Mouse (Mus musculus) layer of hippocampus, postnatal 14 days (tissue): ENCODE measurements around the gene Tekt4. TPM values are rescaled to one million over a fixed set of nuclear protein-coding genes. Genes with fewer than 3 reads are reported as not detected.

Source experiments
- DNase-seq, 2 experiments: peaks; one replicate each; pipeline ENCODE4 v3.0.0; 2021 to 2022; ENCODE audit warnings: low spot score in 2 of 2, mixed read lengths in 1 of 2
- long read RNA-seq, 2 experiments: library from polyadenylated mRNA; stranded (forward); transcript quantifications; one replicate each; pipeline ENCODE4 v2.0.0; 2021
- total RNA-seq, 2 experiments: library from RNA; stranded (reverse); gene quantifications; 2 replicates each; pipeline ENCODE4 v1.2.3; 2021

The Tekt4 gene
- total RNA-seq = 1 to 10 TPM; 3.3 to 4.6 TPM
- long read RNA-seq, experiment 1, partial matches to known transcripts = 0 of 5 reads
- long read RNA-seq, experiment 1, other reads (novel, unspliced or antisense) = 3 of 5 reads
- long read RNA-seq, experiment 2, partial matches to known transcripts = 1 of 6 reads
- long read RNA-seq, experiment 2, other reads (novel, unspliced or antisense) = 3 of 6 reads

- peak in 1 of 2 experiments; percentile 60 for DNase-seq
These were observed at the start of gene Tekt4 for GRCm38 (mm10) chr17:25454272-25454671. Gene Tekt4 (plus strand): TSS chr17:25454615.

DNA sequence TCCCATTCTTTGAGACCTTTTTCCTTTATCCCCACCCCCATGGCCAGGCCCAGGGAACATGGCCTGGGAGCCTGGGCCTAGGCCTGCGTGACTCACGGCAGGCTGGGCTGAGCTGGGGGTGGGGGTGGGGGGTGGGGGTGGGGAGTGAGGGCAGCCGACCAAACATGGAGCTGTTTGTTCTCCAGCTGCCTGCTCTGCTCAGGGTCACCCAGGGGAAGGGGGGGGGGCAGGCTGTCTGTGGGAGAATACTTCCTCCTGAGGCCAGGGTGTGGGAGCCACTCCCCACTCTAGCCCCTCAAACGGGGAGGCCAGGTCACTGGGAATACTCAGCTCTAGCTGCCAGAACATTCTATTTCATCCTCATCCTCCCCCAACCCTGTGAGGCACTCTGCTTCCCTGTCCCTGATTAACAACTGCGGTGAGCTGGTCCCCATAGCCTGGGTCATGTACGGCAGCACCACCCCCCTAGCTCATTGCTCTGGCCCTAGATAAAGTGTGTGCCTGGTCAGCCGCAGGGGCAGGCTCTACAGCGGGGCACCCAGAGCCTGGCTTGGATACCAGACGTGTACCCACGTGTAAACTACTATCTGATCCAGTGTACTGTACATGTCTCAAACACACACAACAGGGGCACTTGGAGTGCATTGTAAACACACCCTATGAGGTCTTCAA, 49.1 kb upstream of the Tekt4 start:
- DNase-seq = no peak

- peak; percentile 48 to 71 for DNase-seq
These were observed 48.4 kb upstream of the Tekt4 start for GRCm38 (mm10) chr17:25406011-25406441.

DNA sequence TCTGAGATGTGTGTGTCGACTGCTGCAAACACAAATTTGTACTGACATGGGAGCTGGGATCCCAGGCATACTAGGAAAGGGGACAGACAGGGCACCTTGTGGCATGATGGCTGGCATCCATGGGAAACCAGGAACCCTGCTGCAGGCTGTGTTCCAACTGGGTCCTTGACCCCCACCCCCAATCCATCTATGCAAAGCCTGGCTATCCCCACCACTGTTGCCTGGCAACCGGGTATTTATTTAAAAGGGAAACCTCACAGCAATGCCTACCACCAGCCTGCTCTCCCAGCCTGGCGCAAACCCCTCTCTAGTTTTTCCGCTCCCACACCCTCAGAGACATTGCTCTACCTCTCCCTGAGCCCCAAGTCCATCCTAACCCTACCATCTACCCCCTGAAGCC, 47.1 kb upstream of the Tekt4 start:
- no peak for DNase-seq

GRCm38 (mm10) chr17:25408302-25408999, 46.0 kb upstream of the Tekt4 start:
- no peak for DNase-seq

- no peak for DNase-seq
These were observed 44.8 kb upstream of the Tekt4 start for GRCm38 (mm10) chr17:25409621-25410020.

DNA sequence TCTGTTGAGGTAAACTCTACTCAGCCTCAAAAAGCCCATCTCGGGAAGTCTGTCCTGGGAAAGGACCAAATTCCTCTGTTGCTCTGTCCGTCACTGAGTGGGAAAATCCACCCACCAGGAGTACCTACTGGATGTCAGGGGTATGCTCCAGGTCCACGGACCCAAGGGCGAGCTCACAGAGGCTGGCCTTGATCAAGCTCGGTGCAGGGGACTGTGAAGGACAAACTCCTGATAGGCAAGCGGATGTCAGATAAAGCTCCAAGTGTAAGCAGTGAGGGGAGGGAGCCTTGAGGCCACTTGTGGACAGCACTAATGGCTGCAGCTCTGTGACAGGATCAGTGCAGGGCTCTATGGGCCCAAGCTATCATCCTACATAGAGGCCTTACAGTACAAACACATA, 44.2 kb upstream of the Tekt4 start:
- DNase-seq = no peak

- DNase-seq = no peak
These were observed 43.6 kb upstream of the Tekt4 start for GRCm38 (mm10) chr17:25410786-25411185.

- DNase-seq = no peak
These were observed 43.2 kb upstream of the Tekt4 start for GRCm38 (mm10) chr17:25411251-25411650.

- no peak for DNase-seq
These were observed 40.2 kb upstream of the Tekt4 start for GRCm38 (mm10) chr17:25414209-25414608.

DNA sequence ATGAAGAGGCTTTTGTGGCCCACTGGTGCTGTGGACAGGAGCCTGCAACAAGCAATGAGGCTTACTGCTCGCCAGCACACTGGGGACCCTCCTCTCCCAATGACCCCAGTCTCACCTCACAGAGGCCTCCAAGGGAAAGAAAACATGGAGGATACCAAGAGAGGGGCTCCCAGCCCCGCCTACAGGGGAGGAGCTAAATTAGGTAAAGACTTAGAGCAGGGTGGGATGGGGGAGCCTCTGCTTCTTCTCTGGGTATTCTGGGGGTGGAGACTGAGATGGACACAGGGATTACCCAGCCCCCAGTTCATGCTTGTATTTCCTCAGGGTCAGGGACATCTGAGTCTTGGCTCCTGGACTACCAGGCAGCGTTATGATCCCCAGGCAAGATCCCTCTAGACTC, 39.5 kb upstream of the Tekt4 start:
- DNase-seq = no peak

- DNase-seq = no peak
These were observed 38.9 kb upstream of the Tekt4 start for GRCm38 (mm10) chr17:25415421-25415913.

DNA sequence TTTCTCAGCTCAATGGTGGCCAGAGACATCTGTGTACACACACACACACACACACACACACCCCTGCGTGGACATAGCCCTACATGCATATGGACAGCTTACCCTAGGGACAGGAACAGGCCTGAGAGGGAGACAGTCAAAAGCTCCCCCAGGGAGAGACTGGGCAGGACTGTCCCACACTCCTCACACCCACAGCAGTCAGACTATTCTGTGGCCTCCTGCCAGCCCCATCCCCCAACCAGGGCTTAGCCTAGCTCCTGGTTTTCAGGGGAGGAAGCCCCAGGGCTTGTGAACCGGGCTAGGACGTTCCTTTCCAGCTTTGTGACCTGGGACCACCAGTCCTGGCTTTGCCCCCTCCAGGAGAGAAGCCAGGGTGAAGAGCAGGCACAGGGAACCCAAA, 38.2 kb upstream of the Tekt4 start:
- DNase-seq = no peak

- DNase-seq = no peak
These were observed 36.4 kb upstream of the Tekt4 start for GRCm38 (mm10) chr17:25417990-25418389.

DNA sequence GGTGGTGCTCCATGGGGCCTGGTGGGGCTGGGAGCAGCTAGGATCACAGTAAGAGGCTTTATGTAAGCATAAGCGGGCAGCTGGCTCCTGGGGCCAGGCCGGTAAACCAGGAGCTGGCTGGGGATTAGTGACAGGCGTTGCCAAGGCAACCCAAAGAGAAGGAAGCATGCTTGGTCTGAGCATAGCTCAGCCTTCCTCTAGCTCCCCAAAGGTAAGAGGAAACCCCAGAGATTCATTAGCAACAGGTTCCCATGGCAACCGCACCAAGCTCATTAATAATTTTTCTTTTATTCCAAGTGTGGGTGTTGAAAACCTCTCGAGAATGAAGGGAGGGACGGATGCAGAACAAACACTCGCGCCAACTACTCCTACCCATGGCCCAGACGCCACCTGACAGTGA, 35.5 kb upstream of the Tekt4 start:
- peak in 1 of 2 experiments; percentile 65 for DNase-seq

DNA sequence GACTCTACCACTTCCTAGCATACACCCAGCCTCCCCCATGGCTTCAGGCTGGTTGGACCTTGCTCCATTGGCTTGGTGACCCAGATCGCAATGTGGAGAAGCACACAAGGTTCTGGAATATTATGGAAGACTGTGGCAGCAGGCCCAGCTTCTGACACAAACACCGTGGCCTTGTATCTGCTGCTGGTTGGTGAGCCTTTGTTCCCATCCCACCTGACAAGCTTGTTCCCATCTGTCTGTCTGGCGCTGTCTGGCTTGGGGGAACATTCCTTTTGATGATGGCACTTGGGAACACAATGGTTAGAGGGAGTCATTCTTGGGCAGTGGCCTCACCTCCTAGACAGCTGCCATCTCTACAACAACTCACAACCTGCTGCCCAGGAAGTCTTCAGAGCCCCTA, 33.4 kb upstream of the Tekt4 start:
- DNase-seq = no peak

- DNase-seq = no peak
These were observed 29.8 kb upstream of the Tekt4 start for GRCm38 (mm10) chr17:25424526-25425080.

DNA sequence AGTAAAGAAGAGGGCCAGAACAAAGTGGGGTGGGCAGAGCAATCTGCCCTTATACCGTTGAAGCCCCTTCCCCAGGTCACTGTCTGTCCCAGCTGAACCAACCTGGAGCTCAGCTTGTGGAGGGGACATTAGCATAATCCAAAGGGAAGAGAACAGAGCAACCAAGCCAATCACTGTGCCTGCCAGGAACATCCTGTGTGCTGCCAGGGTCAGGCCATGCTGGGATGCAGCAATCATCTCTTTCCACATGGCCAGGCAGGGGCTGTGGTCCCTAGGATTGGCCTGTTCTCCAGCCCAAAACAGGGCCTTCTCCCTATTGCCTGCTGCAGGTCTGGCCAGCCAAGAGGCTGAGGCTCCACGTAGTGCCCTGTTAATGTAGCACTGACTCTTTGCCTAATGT, 28.4 kb upstream of the Tekt4 start:
- no peak for DNase-seq

- DNase-seq = no peak
These were observed 27.0 kb upstream of the Tekt4 start for GRCm38 (mm10) chr17:25427441-25427840.

DNA sequence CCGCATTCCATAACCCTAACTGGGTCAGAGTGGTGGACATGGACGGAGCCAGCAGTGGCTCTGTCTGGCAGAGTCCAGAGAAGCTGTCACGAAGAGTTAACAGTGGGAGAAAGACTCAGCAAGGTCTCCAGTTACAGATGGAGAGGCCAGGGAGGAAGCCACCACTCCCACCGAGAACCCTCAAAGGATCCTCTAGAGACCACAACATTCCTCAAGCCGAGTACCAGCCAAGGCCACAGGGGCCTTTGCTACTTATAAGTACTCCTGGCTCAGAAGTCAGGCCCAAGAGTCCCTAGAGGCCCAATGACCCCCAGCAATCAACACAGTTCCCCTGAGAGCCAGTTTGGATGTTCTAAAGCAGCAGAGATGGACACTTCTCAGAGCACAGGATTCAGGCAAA, 25.2 kb upstream of the Tekt4 start:
- DNase-seq = no peak

- no peak for DNase-seq
These were observed 24.5 kb upstream of the Tekt4 start for GRCm38 (mm10) chr17:25429886-25430285.

GRCm38 (mm10) chr17:25430534-25430933, 23.9 kb upstream of the Tekt4 start:
- DNase-seq = no peak
